Mouse (Mus musculus) CH12.LX (cell line): ENCODE results near the gene Gm45213.

Experiments
- POLR2AphosphoS2 ChIP-seq: IDR thresholded peaks from 2 replicates; pipeline ENCODE4 v1.6.1; 2011; ENCODE audit warnings: low read depth, low read length, improper control_type of control experiment
- USF1 ChIP-seq: IDR thresholded peaks from 2 replicates; pipeline ENCODE4 v1.6.1; 2014; ENCODE audit warnings: low read depth, mild to moderate bottlenecking, inconsistent platforms, low read length, improper control_type of control experiment

DNA sequence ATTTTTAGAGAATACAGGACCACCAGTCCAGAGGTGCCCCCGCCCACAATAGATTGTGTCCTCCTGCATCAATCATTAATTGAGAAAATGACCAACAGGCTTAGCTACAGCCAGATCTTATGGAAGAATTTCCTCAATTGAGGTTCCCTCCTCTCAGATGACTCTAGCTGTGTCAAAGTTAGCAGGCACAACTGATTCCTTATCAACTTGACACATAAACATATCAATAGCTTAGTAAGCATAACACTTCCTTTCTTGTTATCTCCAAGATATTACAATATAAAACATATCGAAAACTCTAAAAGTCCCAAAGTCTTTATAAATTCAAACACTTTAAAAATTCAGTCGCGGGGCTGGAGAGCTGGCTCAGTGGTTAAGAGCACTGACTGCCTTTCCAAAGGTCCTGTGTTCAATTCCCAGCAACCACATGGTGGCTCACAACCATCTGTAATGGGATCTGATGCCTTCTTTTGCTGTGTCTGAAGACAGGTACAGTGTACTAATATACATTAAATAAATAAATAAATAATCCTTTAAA is 10.6 kb downstream of the Gm45213 start:
- no peak for TF ChIP-seq USF1
- TF ChIP-seq POLR2AphosphoS2 = no peak
